Mouse (Mus musculus) erythroblast, embryonic 14.5 days (primary cell): ENCODE measurements around the gene Ndufv1.

Experiments used
- GATA1 ChIP-seq: IDR thresholded peaks from 2 replicates; pipeline ENCODE4 v1.6.1; 2012; ENCODE audit warnings: low read length, inconsistent platforms, mixed read lengths
- TAL1 ChIP-seq: IDR thresholded peaks from 3 replicates; pipeline ENCODE4 v1.6.1; 2012; ENCODE audit warnings: low read length, inconsistent platforms, mixed read lengths

- TF ChIP-seq TAL1, result no peak
- TF ChIP-seq GATA1, result no peak
These were observed 48.4 kb upstream of the Ndufv1 start for GRCm38 (mm10) chr19:4060899-4061465.
